In genomic region chr1:95313393-95314228, GRCm38 (mm10) we compare ENCODE assay signal across 8 mouse cellular contexts. TPM values are rescaled to one million over a fixed set of nuclear protein-coding genes. Genes with fewer than 3 reads are reported as not detected.
DNase-seq lines count a peak whose midpoint lies in the region; ATAC-seq lines count a peak whose summit lies in the region.

Fam174a (plus strand) TSS chr1:95313623.

- under 1% methylated on average over 77 of the region's 79 CpGs for WGBS in forebrain, embryonic 11.5 days
- WGBS in heart, embryonic 16.5 days: under 1% methylated on average over 78 of the region's 79 CpGs
- under 1% methylated on average over 79 of the region's 79 CpGs for WGBS in liver, embryonic 15.5 days (ENCODE audit: insufficient replicate concordance)
- WGBS in neural tube, embryonic 12.5 days: under 1% methylated on average over 79 of the region's 79 CpGs

- DNase-seq in CD8-positive naive resting alpha-beta T cell, adult 2 months (ENCODE audit: low read depth in 2 of 2, low spot score in 2 of 2): peak; percentile 86 to 90
- DNase-seq in c-Kit-positive CD71-positive TER-119-negative erythroid progenitor cells, embryonic 14.5 days (ENCODE audit: low read depth): peak; percentile 76
- peak; percentile 93 for DNase-seq in forebrain, embryonic 11.5 days (ENCODE audit: low spot score)
- DNase-seq in kidney, postnatal 36 days: peak; percentile 96 to 97
- DNase-seq in telencephalon, adult 2 months (ENCODE audit: low read depth, low spot score): peak; percentile 90

- H3K9me3 ChIP-seq in forebrain, embryonic 11.5 days (ENCODE audit: control insufficient read depth, low read length): no peaks in the 10 kb centered on the region
- no peaks in the 10 kb centered on the region for H3K9me3 ChIP-seq in heart, embryonic 16.5 days (replicated peaks; ENCODE audit: control insufficient read depth, low read length)
- no peaks in the 10 kb centered on the region for H3K9me3 ChIP-seq in liver, embryonic 15.5 days (replicated peaks)
- no peaks in the 10 kb centered on the region for H3K9me3 ChIP-seq in neural tube, embryonic 12.5 days

- H3K4me1 ChIP-seq in forebrain, embryonic 11.5 days (replicated peaks; ENCODE audit: control insufficient read depth, insufficient read depth, low read length): peaks cover 4% of the 10 kb centered on the region; the same call in 1 of the 2 replicates
- H3K4me1 ChIP-seq in heart, embryonic 16.5 days (ENCODE audit: control insufficient read depth, insufficient read depth, low read length): peaks cover 13% of the 10 kb centered on the region
- peaks cover 8% of the 10 kb centered on the region for H3K4me1 ChIP-seq in liver, embryonic 15.5 days (replicated peaks)
- H3K4me1 ChIP-seq in neural tube, embryonic 12.5 days: peaks cover 14% of the 10 kb centered on the region

- no peaks in the 10 kb centered on the region for H3K27me3 ChIP-seq in forebrain, embryonic 11.5 days (ENCODE audit: control insufficient read depth, insufficient read depth, low read length)
- no peaks in the 10 kb centered on the region for H3K27me3 ChIP-seq in heart, embryonic 16.5 days (ENCODE audit: control insufficient read depth, insufficient read depth, low read length)
- H3K27me3 ChIP-seq in liver, embryonic 15.5 days: no peaks in the 10 kb centered on the region
- H3K27me3 ChIP-seq in neural tube, embryonic 12.5 days (replicated peaks): no peaks in the 10 kb centered on the region

- ATAC-seq in forebrain, embryonic 11.5 days (replicated peaks; ENCODE audit: low FRiP score): peak; percentile 100
- peak; percentile 100 for ATAC-seq in heart, embryonic 16.5 days (replicated peaks; ENCODE audit: extremely low read depth, insufficient read depth, low FRiP score)
- peak; percentile 97 for ATAC-seq in liver, embryonic 15.5 days (ENCODE audit: insufficient read depth)
- ATAC-seq in neural tube, embryonic 12.5 days (ENCODE audit: low FRiP score, low read depth): peak; percentile 99

- H3K4me3 ChIP-seq in forebrain, embryonic 11.5 days (ENCODE audit: low read depth, low read length): peak within 1 kb of the TSS; percentile 83
- H3K4me3 ChIP-seq in heart, embryonic 16.5 days (ENCODE audit: low read length): peak within 1 kb of the TSS; percentile 86
- H3K4me3 ChIP-seq in liver, embryonic 15.5 days (replicated peaks): peak within 1 kb of the TSS; percentile 79
- H3K4me3 ChIP-seq in neural tube, embryonic 12.5 days: peak within 1 kb of the TSS; percentile 86

- H3K27ac ChIP-seq in forebrain, embryonic 11.5 days (ENCODE audit: low read depth, low read length): 0 out of 2 replicates have a peak within 1 kb of the TSS, but pooled peaks have one; percentile 46
- H3K27ac ChIP-seq in heart, embryonic 16.5 days (ENCODE audit: low read length): peak within 1 kb of the TSS; percentile 79
- peak within 1 kb of the TSS; percentile 69 for H3K27ac ChIP-seq in liver, embryonic 15.5 days (replicated peaks)
- H3K27ac ChIP-seq in neural tube, embryonic 12.5 days: peak within 1 kb of the TSS; percentile 59; the same call in 1 of the 2 replicates

- H3K36me3 ChIP-seq in forebrain, embryonic 11.5 days (ENCODE audit: control insufficient read depth, insufficient read depth, low read length): no peaks in the 10 kb centered on the region
- no peaks in the 10 kb centered on the region for H3K36me3 ChIP-seq in heart, embryonic 16.5 days (ENCODE audit: control insufficient read depth, insufficient read depth)
- no peaks in the 10 kb centered on the region for H3K36me3 ChIP-seq in liver, embryonic 15.5 days (replicated peaks)
- H3K36me3 ChIP-seq in neural tube, embryonic 12.5 days: no peaks in the 10 kb centered on the region

- H3K9ac ChIP-seq in forebrain, embryonic 11.5 days (ENCODE audit: low read length): peak within 1 kb of the TSS; percentile 84
- H3K9ac ChIP-seq in heart, embryonic 16.5 days (ENCODE audit: low read length): peak within 1 kb of the TSS; percentile 88
- H3K9ac ChIP-seq in liver, embryonic 15.5 days: peak within 1 kb of the TSS; percentile 77
- peak within 1 kb of the TSS; percentile 85 for H3K9ac ChIP-seq in neural tube, embryonic 12.5 days

- H3K4me2 ChIP-seq in forebrain, embryonic 11.5 days (ENCODE audit: low read depth, low read length, severe bottlenecking): peak within 1 kb of the TSS; percentile 90
- peak within 1 kb of the TSS; percentile 96 for H3K4me2 ChIP-seq in heart, embryonic 16.5 days (ENCODE audit: low read depth, low read length)
- peak within 1 kb of the TSS; percentile 92 for H3K4me2 ChIP-seq in liver, embryonic 15.5 days
- H3K4me2 ChIP-seq in neural tube, embryonic 12.5 days (replicated peaks): peak within 1 kb of the TSS; percentile 93

RNA-seq across cellular contexts. Expression of gene Fam174a, which starts in this region (rescaled TPM):
- 19.2 and 20.0 TPM in 2 replicates for polyA plus RNA-seq in forebrain, embryonic 11.5 days (2014; fragmentation: Nextera tagmentation; extraction: Ambion mirVana)
- 27.8 and 30.7 TPM in 2 replicates for polyA plus RNA-seq in heart, embryonic 16.5 days (2015; fragmentation: Nextera tagmentation; extraction: Ambion mirVana)
- 6.8 and 7.9 TPM in 2 replicates for polyA plus RNA-seq in liver, embryonic 15.5 days (2015; fragmentation: Nextera tagmentation; extraction: Ambion mirVana)
- 24.6 and 25.4 TPM in 2 replicates for polyA plus RNA-seq in neural tube, embryonic 12.5 days (2016; fragmentation: Nextera tagmentation; extraction: Ambion mirVana)

Comparison
In these comparisons a context has a peak if more than half of its experiments do, and no peak if none do; other contexts are left out.
1. Peak in every context shown above with its lines: DNase-seq, ATAC-seq, H3K4me3 ChIP-seq and H3K27ac ChIP-seq.